Mouse (Mus musculus) lung, postnatal 25 days (tissue): ENCODE measurements around the gene Vcl.
A peak's percentile ranks its signal among the peaks of the same experiment; 100 is the strongest.

ENCODE experiments used
- DNase-seq: peaks from one replicate; pipeline ENCODE4 v3.0.0; 2022; ENCODE audit warnings: low spot score

Gene Vcl

DNA sequence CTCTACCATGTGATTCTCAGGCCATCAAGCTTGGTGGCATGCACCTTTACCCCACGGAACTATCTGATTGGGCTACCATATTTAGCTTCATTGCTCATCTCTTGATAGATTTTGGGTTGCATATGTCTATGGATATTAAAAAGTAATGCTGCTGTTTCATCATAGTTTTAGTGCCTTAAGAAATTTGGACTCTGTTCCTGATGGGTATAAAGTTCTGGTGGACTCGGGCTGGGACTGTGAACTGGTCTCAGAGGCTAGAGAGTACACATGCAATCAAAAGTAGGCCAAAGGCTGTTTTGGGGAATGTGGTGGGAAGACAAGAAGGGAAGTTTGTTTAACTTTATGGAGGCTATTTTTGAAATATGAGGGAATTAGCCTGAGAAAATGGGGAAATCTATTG, 16.1 kb downstream of the Vcl start:
- DNase-seq = no peak

DNA sequence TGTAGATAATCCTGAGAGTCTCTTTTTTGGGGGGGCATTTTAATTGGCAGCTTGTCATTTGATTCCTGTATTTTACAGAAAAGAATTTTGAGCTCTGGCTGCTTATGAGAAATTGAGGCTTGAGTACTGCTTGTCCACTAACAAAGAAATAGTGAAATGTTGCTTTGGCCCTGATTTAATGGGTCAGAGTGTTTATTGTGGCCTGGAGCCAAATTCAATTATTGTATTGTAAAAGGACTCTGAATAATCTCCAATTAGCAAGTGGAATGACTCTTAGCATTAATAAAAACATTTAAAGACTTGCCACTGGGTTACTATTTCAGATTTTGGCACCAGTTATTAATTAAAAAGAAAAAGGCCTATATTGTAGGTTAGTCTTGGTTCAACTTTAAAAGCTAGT, 26.8 kb downstream of the Vcl start:
- no peak for DNase-seq

- no peak for DNase-seq
These were observed 29.8 kb downstream of the Vcl start for GRCm38 (mm10) chr14:20958971-20959370.

DNA sequence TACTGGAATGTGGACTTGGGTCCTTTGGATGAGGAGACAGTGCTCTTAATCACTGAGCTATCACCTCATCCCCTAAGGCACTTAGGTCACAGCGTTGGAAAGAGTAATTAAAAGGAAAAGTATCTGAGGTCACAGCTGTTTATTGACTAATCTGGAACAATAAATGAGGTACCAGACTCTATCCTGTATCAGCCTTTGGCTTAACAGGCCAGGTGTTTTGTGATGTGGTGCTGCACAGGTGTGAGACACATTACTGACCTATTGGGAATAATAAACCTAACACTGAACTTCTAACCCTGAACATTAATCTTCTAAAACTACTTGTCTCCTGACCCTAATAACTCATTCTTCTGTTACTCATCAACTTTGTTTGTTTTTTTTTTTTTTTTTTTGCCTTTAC, 33.3 kb downstream of the Vcl start:
- no peak for DNase-seq

DNA sequence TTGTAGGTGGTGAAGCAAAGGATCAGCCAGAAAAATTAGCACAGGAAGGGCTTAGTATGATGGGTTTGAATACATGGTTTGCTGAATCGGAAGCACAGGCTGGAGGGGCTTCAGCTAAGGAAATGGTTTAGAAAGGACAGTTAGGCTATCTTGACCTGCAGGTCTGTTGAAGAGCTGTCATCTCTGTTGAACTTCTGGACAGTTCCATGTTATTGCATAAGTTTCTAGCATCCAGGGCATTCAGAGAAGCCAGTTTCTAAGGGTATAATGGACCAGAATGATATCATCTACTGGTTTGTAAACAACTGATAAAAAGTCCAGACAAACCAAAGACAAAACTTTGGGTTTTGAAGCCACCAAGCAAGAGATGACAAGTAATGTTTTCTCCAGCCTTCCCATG, 33.7 kb downstream of the Vcl start:
- no peak for DNase-seq

DNA sequence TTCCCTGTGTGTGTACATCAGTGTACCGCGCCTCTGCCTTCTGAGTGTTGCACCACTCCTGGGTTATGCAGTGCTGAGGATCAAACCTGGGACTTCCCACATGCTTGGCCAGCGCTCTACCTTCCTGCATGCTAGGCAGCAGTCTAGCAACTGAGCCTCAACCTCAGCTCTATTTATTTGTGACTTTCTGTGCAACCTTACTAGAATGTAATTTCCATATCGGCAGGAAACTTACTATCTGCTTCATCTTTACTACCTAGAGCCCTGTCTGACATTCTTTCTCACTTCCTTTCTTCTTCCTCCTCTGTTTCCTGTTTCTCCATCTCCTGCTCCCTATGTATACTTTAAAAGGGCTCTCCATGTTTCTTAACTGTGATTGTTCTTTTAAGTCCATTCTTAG, 34.7 kb downstream of the Vcl start:
- no peak for DNase-seq

DNA sequence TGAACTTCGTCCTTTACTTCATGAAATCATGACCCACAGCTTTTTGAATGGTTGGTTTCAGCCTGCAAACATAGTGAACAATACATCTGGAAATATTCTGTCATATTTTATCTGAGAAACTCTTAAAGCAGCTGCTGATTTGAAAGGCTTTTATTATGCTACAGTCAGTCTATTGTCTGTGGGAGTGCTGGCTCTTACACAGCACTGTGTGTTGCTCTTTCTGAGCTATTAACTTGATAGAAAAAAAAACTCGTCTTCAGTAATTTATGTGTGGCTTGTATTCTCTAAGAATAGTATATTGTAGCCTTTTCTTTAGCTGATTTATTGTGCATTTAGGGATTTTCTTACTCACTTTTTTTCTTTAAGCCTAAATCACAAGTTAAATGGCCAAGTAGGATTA, 35.1 kb downstream of the Vcl start:
- no peak for DNase-seq

DNA sequence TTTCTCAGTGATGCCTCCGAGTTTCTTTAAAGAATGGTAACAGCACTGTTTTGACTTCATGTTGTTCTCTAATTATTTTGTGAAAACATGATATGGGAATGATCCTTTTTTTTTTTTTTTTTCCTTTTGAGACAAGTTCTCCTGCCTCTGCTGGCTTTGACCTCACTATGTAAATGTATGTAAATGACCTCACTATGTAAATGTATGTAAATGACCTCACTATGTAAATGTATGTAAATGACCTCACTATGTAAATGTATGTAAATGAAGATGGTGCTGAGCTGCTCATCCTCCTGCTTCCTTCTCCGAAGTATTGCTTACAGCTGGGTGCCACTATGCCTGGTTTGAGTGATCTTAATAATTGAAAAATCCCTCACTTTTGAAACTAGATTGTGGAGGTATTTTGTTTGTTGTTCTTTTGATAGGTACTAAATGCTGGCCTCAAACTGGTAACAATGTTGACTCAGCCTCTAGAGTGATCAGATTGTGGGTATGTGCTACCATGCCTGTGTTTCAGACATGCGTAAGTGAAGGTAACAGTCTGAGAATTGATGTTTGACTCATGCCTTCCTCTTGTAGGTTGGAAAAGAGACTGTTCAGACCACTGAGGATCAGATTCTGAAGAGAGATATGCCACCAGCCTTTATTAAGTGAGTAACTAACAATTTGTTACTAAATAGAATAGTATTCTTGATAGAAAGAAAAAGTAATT, 37.9 kb downstream of the Vcl start:
- DNase-seq = peak; percentile 31

- DNase-seq = peak; percentile 23
These were observed 39.9 kb downstream of the Vcl start for GRCm38 (mm10) chr14:20969066-20969465.

DNA sequence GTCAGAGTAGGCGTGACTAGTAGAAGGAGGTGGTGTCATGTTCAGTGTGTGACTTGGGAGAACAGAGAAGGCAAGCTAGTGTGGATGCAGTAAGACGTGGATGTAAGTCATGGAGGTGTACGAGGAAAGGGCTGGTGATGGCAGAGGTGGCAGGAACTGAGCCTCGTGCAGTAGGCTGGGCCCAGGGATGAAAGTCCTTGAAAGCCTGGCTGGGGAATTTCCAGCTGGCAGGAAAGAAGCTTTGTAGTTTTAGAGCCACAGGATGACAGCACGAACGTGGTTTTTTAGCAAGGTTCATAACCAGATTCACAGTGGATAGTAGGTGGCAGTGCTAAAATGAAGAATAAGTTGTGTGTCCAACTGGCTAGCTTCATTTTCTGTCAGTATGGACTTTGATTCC, 41.2 kb downstream of the Vcl start:
- DNase-seq = no peak

GRCm38 (mm10) chr14:20970927-20971326, 41.7 kb downstream of the Vcl start:
- DNase-seq = no peak

DNA sequence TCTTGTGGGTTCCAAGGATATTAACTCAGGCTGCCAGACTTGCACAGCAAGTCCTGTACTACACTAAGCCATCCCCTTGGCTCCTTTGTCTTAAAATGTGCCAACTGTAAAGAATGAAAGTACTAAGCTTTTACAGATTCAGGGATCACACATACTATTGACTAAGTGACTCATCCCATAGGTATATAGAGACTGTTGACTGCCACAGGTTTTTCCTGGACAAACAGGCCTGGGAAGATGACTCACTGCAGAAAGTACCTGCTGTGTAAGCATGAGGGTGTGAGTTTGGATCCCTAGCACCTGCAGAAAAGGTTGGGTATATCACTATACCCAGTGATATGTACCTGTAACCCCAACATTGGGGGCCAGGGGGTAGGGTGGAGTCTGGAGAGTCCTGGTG, 44.6 kb downstream of the Vcl start:
- no peak for DNase-seq

DNA sequence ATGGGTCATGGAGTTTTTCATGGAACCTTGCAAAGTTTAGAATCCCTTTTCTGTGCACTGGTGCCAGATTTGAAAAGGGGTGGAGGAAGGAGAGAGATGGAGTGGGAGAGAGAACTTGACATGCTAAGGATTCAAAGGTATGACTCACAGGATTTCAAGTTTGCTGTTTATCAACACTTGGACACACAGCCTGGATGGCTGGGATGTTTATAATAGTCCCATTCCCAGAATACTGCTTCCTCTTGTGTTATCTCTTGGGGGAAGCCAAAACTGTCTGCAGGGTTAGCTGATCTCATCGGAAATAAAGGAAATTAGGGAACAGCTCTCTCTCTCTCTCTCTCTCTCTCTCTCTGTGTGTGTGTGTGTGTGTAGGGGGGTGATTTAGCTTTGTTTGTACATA, 47.5 kb downstream of the Vcl start:
- DNase-seq = peak; percentile 67

DNA sequence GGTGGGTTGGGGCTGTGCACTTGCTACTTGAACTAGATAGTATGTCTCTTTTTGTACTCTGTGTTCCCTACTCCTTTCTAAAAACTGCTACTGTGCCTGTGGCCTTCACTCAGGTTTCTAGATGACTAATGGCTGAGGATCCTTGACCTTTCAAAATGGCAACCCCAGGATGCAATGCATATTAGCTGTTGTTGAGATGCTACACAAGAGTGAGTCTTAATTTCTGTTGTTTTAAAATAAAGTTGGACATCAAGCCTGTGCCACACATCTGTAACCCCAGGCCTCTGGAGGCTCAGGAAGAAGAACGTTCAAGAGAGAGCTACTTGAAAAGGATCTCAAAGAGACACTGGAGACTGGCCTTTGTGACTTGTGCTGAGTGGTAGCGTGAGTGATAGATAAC, 48.5 kb downstream of the Vcl start:
- DNase-seq = no peak

GRCm38 (mm10) chr14:20983832-20984231, 54.6 kb downstream of the Vcl start:
- DNase-seq = peak; percentile 81

GRCm38 (mm10) chr14:20985482-20985881, 56.3 kb downstream of the Vcl start:
- DNase-seq = no peak

DNA sequence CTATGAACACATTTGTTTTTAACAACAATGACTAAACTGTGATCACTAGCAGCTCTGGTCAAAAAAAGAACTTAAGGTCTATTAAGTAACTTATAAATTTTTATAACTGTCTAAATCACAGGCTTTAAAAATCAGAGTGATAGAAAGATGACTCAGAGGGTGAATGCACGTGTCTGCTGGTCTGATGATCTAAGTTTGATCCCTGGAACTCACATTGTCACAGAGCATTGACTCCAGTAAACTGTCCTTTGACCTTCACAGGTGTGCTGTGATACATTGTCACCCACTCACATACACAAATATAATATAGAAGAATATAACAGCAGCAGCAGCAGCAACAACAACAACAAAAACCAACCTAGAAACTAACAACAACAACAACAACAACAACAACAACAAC, 62.3 kb downstream of the Vcl start:
- no peak for DNase-seq

DNA sequence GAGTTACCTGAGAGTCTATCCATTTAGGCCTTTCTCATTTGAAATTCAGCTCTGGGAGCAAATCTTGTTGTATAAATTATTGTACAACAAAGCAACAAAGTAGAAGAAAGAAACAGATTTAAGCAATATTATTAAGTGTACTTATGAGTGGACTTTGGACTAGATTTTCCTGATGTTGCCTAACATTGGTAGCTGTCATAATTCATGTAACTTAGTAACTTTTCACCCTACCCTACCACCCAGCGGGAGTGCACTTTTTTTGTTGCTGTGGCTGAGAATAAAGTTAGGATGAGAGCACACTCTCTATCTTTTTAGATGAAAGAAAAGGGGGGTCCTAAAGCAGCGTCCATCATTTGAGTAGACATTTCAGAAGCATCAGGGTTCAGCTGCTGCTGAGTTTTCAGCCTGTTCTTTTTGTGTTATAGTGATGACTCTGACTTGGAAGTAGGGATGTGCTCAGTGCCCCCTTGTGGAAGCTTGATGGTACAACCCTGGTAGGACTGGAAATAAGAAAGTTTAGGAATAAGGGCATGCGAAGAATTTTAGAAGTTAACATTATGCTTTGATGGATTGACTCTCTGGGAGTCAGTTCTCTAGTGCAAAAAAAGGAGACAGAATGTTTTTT, 64.0 kb downstream of the Vcl start:
- DNase-seq = peak; percentile 66

GRCm38 (mm10) chr14:20994475-20994874, 65.3 kb downstream of the Vcl start:
- DNase-seq = peak; percentile 27

GRCm38 (mm10) chr14:20995497-20995896, 66.3 kb downstream of the Vcl start:
- no peak for DNase-seq

- DNase-seq = no peak
These were observed 67.2 kb downstream of the Vcl start for GRCm38 (mm10) chr14:20996361-20996760.

DNA sequence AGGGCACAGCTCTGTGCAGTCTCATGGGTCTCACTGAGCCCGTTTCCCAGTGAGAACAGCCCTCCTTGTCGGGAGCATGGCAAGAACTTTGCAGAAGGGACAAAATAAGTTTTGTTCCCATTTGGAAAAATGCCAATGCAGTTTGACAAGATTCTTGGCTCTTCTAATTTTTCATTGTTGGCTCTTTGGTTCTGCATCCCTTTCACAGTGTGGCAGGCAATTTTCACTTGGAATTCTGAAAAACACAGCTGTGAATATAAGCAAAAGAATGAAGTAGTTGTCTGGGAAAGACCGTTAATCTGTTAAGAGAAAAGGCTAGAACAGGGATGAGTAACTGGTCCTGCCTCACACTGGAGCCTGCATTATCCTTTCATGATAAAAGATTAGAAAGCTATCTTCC, 68.3 kb downstream of the Vcl start:
- no peak for DNase-seq

DNA sequence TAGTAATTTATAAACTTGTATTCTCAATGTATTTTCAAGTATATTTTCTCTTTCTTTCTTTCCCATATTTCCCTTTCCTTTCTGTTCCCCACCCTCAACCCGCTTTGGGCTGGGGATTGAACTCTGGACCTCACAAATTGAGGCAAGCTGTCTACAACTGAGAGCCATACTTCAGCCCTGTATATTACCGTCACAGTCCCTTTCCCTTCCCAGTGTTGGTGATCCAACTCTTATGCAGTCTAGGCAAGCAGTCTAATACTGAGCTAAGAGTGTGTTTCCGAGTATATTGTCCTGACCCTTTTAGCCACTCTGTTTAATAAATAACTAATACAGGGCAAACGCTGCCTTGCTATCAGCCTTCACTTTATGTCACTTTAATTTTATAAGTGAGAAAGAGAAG, 70.4 kb downstream of the Vcl start:
- DNase-seq = no peak

GRCm38 (mm10) chr14:21013800-21014334, 84.7 kb downstream of the Vcl start:
- no peak for DNase-seq
